Mouse (Mus musculus) myocyte (in vitro differentiated cells): ENCODE results near the gene Prcd. TPM values are rescaled to one million over a fixed set of nuclear protein-coding genes. Genes with fewer than 3 reads are reported as not detected.

ENCODE experiments used
- H3K27me3 ChIP-seq: one replicate; pipeline ENCODE4 v1.6.1; 2011; ENCODE audit not compliant: control insufficient read depth, insufficient read depth, insufficient read length
- H3K36me3 ChIP-seq: one replicate; pipeline ENCODE4 v1.6.1; 2011; ENCODE audit not compliant: control insufficient read depth, insufficient read depth
- H3K4me2 ChIP-seq: one replicate; pipeline ENCODE4 v1.6.1; 2011; ENCODE audit warnings: low read depth, control low read depth
- H3K4me3 ChIP-seq: one replicate; pipeline ENCODE4 v1.5.1; 2011; ENCODE audit warnings: mild to moderate bottlenecking, control low read depth, moderate library complexity
- H3K79me2 ChIP-seq: one replicate; pipeline ENCODE4 v1.6.1; 2011; ENCODE audit not compliant: control insufficient read depth, insufficient read depth
- H3ac ChIP-seq: one replicate; pipeline ENCODE4 v1.6.1; 2011; ENCODE audit not compliant: control insufficient read depth, insufficient read length
- CEBPB ChIP-seq: IDR thresholded peaks from 2 replicates; pipeline ENCODE4 v1.6.1; 2011; ENCODE audit warnings: mild to moderate bottlenecking, moderate library complexity; ENCODE audit not compliant: poor library complexity, insufficient read depth, severe bottlenecking
- E2F4 ChIP-seq: IDR thresholded peaks from one replicate; pipeline ENCODE4 v1.6.1; 2011; ENCODE audit warnings: mild to moderate bottlenecking, control low read depth, moderate library complexity; ENCODE audit not compliant: insufficient read depth
- MAX ChIP-seq: IDR thresholded peaks from one replicate; pipeline ENCODE4 v1.6.1; 2011; ENCODE audit warnings: low read depth, mild to moderate bottlenecking, control low read depth
- MYOD1 ChIP-seq, 3 experiments: IDR thresholded peaks; one replicate each; pipeline ENCODE4 v1.6.1; 2011; ENCODE audit warnings: control low read depth in 2 of 3, low read depth in 2 of 3, mild to moderate bottlenecking in 2 of 3, moderate library complexity in 1 of 3; ENCODE audit not compliant: insufficient read length in 2 of 3, control insufficient read depth in 1 of 3
- MYOG ChIP-seq, 3 experiments: IDR thresholded peaks; one replicate each; pipeline ENCODE4 v1.6.1; 2011; ENCODE audit warnings: control low read depth in 2 of 3, low read depth in 2 of 3, mild to moderate bottlenecking in 2 of 3; ENCODE audit not compliant: insufficient read length in 2 of 3, control insufficient read depth in 1 of 3, insufficient read depth in 1 of 3
- POLR2A ChIP-seq: IDR thresholded peaks from one replicate; pipeline ENCODE4 v1.6.1; 2011; ENCODE audit warnings: low read depth, mild to moderate bottlenecking, control low read depth, moderate library complexity; ENCODE audit not compliant: insufficient read length
- POLR2AphosphoS2 ChIP-seq: IDR thresholded peaks from one replicate; pipeline ENCODE4 v1.6.1; 2011; ENCODE audit warnings: low read depth, control low read depth; ENCODE audit not compliant: insufficient read length
- REST ChIP-seq: IDR thresholded peaks from one replicate; pipeline ENCODE4 v1.6.1; 2011; ENCODE audit warnings: mild to moderate bottlenecking, control low read depth, moderate library complexity; ENCODE audit not compliant: insufficient read depth, insufficient read length
- SRF ChIP-seq: IDR thresholded peaks from one replicate; pipeline ENCODE4 v1.6.1; 2011; ENCODE audit warnings: low read depth; ENCODE audit not compliant: control insufficient read depth, insufficient read length
- TCF12 ChIP-seq: IDR thresholded peaks from one replicate; pipeline ENCODE4 v1.6.1; 2011; ENCODE audit warnings: mild to moderate bottlenecking, control low read depth; ENCODE audit not compliant: poor library complexity, insufficient read depth, severe bottlenecking
- TCF3 ChIP-seq: IDR thresholded peaks from one replicate; pipeline ENCODE4 v1.6.1; 2011; ENCODE audit warnings: low read depth, control low read depth; ENCODE audit not compliant: insufficient read length
- USF1 ChIP-seq: IDR thresholded peaks from one replicate; pipeline ENCODE4 v1.6.1; 2011; ENCODE audit warnings: low read depth, mild to moderate bottlenecking, control low read depth, moderate library complexity
- polyA plus RNA-seq: library from polyadenylated mRNA; unstranded; fragments of >200 nt; fragmentation: generic; extraction: Trizol; gene quantifications from one replicate; pipeline ENCODE4 v1.2.1, GENCODE M21; 2012; ENCODE audit warnings: missing spikeins

Prcd gene
- polyA plus RNA-seq, 1 experiment = 0.74 TPM

DNA sequence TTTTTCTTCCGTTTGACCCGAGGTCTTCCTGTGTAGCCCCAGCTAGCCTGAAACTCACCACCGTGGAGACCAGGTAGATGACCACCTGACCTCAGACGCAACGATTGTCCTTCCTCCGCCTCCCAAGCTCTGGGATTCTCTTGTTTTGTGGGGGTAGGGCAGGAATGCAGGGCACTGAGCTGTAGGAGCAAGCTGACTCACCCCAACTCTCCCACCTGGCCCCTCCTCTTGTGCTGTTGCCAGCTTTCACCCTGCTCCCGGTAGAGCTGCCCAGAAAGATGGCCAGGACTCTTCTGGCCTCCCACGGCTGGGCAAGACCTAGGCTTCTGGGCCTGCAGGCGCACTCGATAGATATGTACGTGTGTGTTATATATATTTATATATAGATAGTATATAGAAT is 7.2 kb upstream of the Prcd start:
- H3K27me3 ChIP-seq = no peaks in the 10 kb centered on the region
- H3K36me3 ChIP-seq = no peaks in the 10 kb centered on the region
- no peaks in the 10 kb centered on the region for H3K79me2 ChIP-seq
- no peak for TF ChIP-seq POLR2AphosphoS2
- TF ChIP-seq MAX = no peak
- TF ChIP-seq MYOG (IDR thresholded peaks at IDR 0.05; ENCODE audit: control insufficient read depth in 1 of 3, insufficient read depth in 1 of 3, insufficient read length in 2 of 3, low read depth in 2 of 3) = no peak
- no peak for TF ChIP-seq CEBPB
- TF ChIP-seq TCF3 = no peak
- TF ChIP-seq POLR2A = no peak
- no peak for TF ChIP-seq E2F4
- no peak for TF ChIP-seq SRF
- TF ChIP-seq REST = no peak
- TF ChIP-seq MYOD1 (IDR thresholded peaks at IDR 0.05; ENCODE audit: control insufficient read depth in 1 of 3, insufficient read length in 2 of 3, low read depth in 2 of 3) = no peak
- TF ChIP-seq USF1 = no peak
- TF ChIP-seq TCF12 = no peak
- no peak overlapping the region for H3K4me2 ChIP-seq
- no peak overlapping the region for H3K4me3 ChIP-seq
- H3ac ChIP-seq = no peak overlapping the region

DNA sequence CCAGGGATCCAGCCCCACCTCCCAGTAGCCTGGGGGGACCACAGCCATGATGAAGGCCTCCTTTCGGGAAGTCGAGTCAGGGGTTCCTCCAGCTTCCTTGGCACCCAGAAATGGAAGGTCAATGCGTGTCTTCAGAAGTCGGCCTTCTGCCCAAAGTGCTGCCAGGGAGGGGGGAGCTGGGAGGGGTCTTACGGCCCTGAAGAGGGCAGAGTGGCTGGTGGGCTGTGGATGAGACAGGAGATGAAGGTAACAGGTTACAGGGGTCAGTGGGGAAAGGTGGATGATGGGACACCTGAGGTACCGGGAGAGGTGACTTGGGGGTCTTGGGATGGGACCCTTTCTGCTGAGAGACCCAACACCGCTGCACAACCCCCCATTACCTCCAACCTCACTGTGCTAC is 6.6 kb upstream of the Prcd start:
- Histone ChIP-seq H3ac (no peak overlapping the region), H3K79me2 (no peaks in the 10 kb centered on the region), H3K4me3 (no peak overlapping the region), H3K27me3 (no peaks in the 10 kb centered on the region), H3K4me2 (no peak overlapping the region), H3K36me3 (no peaks in the 10 kb centered on the region)
- TF ChIP-seq MYOD1 (IDR thresholded peaks at IDR 0.05; ENCODE audit: control insufficient read depth in 1 of 3, insufficient read length in 2 of 3, low read depth in 2 of 3) (no peak), MYOG (IDR thresholded peaks at IDR 0.05; ENCODE audit: control insufficient read depth in 1 of 3, insufficient read depth in 1 of 3, insufficient read length in 2 of 3, low read depth in 2 of 3) (no peak), POLR2A (no peak), TCF3 (no peak), SRF (no peak), REST (no peak), POLR2AphosphoS2 (no peak), USF1 (no peak), MAX (no peak), E2F4 (no peak), TCF12 (no peak), CEBPB (no peak)

DNA sequence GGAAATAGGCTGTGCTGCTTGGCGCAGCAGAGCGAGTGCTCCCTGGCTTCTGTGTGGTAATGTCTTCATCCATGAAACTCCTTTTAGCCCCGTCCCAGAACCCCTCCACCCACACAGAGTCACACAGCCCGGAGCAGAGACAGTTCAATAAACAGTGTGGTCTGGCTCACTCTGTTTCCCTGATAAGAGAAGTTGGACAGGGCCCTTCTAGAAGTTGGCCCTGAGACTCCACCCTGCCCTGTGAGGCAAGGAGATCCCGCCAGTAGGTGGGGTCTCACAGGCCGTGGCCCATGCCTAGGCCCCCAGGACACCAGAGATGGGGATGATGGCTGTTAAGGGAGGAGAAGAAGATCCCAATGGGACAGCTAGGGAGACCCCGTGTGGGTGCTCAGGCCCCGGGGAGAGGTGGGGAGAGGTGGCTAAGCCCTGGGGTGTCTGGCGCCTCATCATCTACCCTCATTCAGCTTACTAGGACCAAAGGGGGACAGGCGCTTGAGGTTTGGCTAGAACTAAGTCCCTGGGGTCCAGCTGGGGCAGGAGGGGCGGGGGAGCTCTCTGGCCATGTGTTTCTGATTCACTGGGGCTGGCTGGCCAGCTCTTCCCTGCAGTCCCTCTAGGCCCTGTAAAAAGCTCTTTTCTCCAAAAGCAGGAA is 5.9 kb upstream of the Prcd start:
- H3K4me2 ChIP-seq = no peak overlapping the region
- H3K36me3 ChIP-seq = no peaks in the 10 kb centered on the region
- no peak overlapping the region for H3K4me3 ChIP-seq
- no peaks in the 10 kb centered on the region for H3K27me3 ChIP-seq
- H3K79me2 ChIP-seq = no peaks in the 10 kb centered on the region
- no peak for TF ChIP-seq SRF
- no peak for TF ChIP-seq MYOD1 (IDR thresholded peaks at IDR 0.05; ENCODE audit: control insufficient read depth in 1 of 3, insufficient read length in 2 of 3, low read depth in 2 of 3)
- TF ChIP-seq USF1 = no peak
- TF ChIP-seq MYOG (IDR thresholded peaks at IDR 0.05; ENCODE audit: control insufficient read depth in 1 of 3, insufficient read depth in 1 of 3, insufficient read length in 2 of 3, low read depth in 2 of 3) = no peak
- TF ChIP-seq POLR2AphosphoS2 = no peak
- no peak for TF ChIP-seq MAX
- no peak for TF ChIP-seq POLR2A
- no peak for TF ChIP-seq TCF12
- no peak overlapping the region for H3ac ChIP-seq

DNA sequence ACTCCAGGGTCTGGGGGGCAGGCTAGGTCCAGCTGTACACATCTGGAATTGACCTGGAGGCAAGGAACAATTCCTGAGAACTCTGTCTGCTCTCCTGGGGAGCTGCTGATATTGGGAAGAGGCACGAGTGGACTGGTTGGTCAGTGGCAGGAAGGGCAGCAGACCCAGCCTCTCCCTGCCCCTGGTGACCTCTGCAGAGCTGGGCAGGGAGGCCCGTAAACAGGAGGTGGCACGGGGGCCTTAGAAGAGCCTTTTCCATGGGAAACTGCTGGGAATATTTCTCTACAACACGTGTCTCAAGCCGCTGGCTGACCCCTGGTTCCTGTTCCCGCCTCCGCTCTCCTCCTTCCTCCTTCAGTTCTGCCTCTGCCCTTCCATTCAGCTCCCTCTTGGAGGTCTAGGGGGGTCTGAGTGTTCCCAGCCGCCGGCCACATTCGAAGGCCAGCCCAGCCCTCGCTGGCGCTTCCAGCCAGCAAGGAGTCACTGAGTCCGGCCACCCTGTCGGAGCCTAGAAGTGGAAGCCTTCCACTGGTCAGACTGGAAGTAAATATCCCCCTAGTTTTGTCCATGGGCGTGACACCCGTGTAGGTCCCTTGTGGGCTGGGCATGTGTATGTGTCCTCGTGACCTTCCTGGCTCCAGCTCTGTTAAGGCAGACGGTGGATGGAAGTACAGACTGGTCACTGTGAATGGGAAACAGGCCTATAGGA is 5.0 kb upstream of the Prcd start:
- Histone ChIP-seq H3K27me3 (peaks cover 1% of the 10 kb centered on the region), H3K36me3 (no peaks in the 10 kb centered on the region), H3K4me2 (no peak overlapping the region), H3K79me2 (no peaks in the 10 kb centered on the region), H3K4me3 (no peak overlapping the region), H3ac (no peak overlapping the region)
- TF ChIP-seq MAX = no peak
- TF ChIP-seq REST = no peak
- no peak for TF ChIP-seq POLR2A
- no peak for TF ChIP-seq E2F4
- no peak for TF ChIP-seq SRF
- no peak for TF ChIP-seq CEBPB
- TF ChIP-seq USF1 = no peak
- TF ChIP-seq TCF12 = no peak
- no peak for TF ChIP-seq TCF3
- TF ChIP-seq MYOD1 (IDR thresholded peaks at IDR 0.05; ENCODE audit: control insufficient read depth in 1 of 3, insufficient read length in 2 of 3, low read depth in 2 of 3) = no peak
- TF ChIP-seq MYOG (IDR thresholded peaks at IDR 0.05; ENCODE audit: control insufficient read depth in 1 of 3, insufficient read depth in 1 of 3, insufficient read length in 2 of 3, low read depth in 2 of 3) = no peak
- no peak for TF ChIP-seq POLR2AphosphoS2
